Mouse (Mus musculus): ENCODE results near the gene E2f1. TPM values are rescaled to one million over a fixed set of nuclear protein-coding genes. Genes with fewer than 3 reads are reported as not detected.

The E2f1 gene
- polyA plus RNA-seq, 1 experiment from 2014 or later: 0.92 TPM

DNA sequence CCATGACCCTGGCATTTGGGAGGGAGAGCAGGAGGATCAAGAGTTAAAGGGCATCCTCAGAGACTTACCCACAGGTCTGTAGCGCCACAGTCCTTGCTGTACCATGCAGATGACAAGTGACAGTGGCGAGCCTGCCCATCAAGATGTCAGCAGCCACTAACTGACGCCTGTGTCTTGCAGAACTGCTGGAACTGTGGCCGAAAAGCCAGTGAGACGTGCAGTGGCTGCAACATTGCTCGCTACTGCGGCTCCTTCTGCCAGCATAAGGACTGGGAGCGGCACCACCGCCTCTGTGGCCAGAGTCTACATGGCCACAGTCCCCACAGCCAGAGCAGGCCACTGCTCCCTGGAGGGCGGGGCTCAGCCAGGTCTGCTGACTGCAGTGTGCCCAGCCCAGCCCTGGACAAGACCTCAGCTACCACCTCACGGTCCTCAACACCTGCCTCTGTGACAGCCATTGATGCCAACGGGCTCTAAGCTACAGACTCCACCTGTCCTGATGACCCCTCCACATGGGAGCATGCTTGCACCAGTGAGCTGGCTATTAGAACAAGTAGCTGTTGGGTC lies 34.9 kb downstream of the E2f1 start:
- 94% methylated on average over 12 of the region's 12 CpGs for WGBS
- no peak for ATAC-seq (ENCODE audit: low read depth)
- peaks cover 7% of the 10 kb centered on the region; the same call in 1 of the 2 replicates for H3K4me1 ChIP-seq (ENCODE audit: control insufficient read depth, insufficient read depth, low read length)
- peaks cover 26% of the 10 kb centered on the region for H3K36me3 ChIP-seq (ENCODE audit: control insufficient read depth, insufficient read depth, low read length)
- H3K4me3 ChIP-seq (ENCODE audit: low read depth, low read length): no peak overlapping the region
- H3K27ac ChIP-seq (ENCODE audit: low read depth, low read length): no peak overlapping the region
- H3K27me3 ChIP-seq (ENCODE audit: control insufficient read depth, insufficient read depth, low read length): no peaks in the 10 kb centered on the region
- H3K9ac ChIP-seq (replicated peaks; ENCODE audit: low read depth, low read length): no peak overlapping the region
- H3K9me3 ChIP-seq (ENCODE audit: control insufficient read depth, low read length): no peaks in the 10 kb centered on the region
- no peak overlapping the region for H3K4me2 ChIP-seq (ENCODE audit: low read depth, low read length)

DNA sequence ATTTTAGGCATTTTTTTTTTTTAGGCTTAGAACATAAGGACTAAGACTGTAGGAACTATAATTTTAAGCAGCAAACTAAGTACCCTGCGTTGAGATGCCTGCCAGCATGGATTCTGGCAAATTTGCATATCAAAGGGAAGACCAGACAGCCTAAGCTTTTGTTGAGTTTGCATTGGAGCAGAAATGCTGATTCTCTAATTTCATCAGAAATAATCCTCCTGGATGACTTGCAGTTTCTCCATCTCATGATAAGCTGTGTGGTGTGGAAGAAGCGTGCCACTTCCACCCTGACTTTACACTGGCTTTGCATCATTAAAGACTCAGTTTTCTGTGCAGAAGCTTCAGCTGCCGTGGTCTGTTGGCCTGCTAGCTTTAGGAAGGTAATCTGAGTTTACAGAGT lies 36.8 kb downstream of the E2f1 start:
- Histone ChIP-seq H3K9me3 (ENCODE audit: control insufficient read depth, low read length) (no peaks in the 10 kb centered on the region), H3K4me2 (ENCODE audit: low read depth, low read length) (no peak overlapping the region), H3K4me1 (ENCODE audit: control insufficient read depth, insufficient read depth, low read length) (no peaks in the 10 kb centered on the region), H3K4me3 (ENCODE audit: low read depth, low read length) (no peak overlapping the region), H3K9ac (replicated peaks; ENCODE audit: low read depth, low read length) (no peak overlapping the region), H3K27ac (ENCODE audit: low read depth, low read length) (no peak overlapping the region), H3K27me3 (ENCODE audit: control insufficient read depth, insufficient read depth, low read length) (no peaks in the 10 kb centered on the region), H3K36me3 (ENCODE audit: control insufficient read depth, insufficient read depth, low read length) (peaks cover 31% of the 10 kb centered on the region)
- WGBS: 48% methylated on average over 3 of the region's 3 CpGs
- ATAC-seq (ENCODE audit: low read depth): no peak

DNA sequence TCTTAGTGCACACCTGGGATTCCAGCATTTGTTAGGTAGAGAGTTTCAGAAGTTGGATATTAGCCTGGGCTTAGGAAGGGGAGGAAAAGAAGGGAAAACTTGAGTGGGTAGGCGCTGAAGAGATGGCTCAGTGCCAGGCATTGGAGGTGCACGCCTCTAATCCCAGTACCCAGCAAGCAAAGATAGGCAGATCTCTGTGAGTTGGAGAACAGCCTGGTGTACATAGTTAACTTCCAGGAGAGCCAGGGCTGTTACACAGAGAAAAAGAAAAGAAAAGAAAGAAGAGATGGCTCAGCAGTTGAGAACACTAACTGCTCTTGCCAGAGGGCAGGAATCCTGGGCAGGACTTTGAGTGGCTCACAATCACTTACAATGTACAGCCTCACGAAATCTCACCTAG lies 43.2 kb downstream of the E2f1 start:
- Histone ChIP-seq H3K4me2 (ENCODE audit: low read depth, low read length) (no peak overlapping the region), H3K27me3 (ENCODE audit: control insufficient read depth, insufficient read depth, low read length) (no peaks in the 10 kb centered on the region), H3K9ac (replicated peaks; ENCODE audit: low read depth, low read length) (no peak overlapping the region), H3K4me1 (ENCODE audit: control insufficient read depth, insufficient read depth, low read length) (no peaks in the 10 kb centered on the region), H3K36me3 (ENCODE audit: control insufficient read depth, insufficient read depth, low read length) (peaks cover 20% of the 10 kb centered on the region), H3K4me3 (ENCODE audit: low read depth, low read length) (no peak overlapping the region), H3K27ac (ENCODE audit: low read depth, low read length) (no peak overlapping the region), H3K9me3 (ENCODE audit: control insufficient read depth, low read length) (no peaks in the 10 kb centered on the region)
- ATAC-seq (ENCODE audit: low read depth): no peak
- WGBS: 88% methylated on average over 3 of the region's 3 CpGs

DNA sequence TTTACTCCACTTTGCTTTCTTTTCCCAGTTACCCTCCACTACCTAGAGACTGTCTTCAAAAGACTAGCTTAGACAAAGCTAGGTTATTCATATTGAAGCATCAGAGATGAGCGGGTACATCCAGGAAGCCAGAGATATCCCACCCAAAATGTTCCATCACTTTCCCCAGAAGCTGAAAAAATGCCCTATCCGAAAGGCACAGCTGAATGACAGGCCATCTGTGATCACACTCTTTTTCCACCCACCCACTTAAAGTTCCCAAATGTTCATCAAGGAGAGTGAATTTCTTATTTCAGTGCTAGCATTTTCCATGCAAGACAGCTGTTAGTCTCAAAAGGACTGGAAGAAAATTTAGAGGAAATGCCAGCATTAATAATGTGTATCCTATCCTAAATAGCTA lies 44.4 kb downstream of the E2f1 start:
- no peak for ATAC-seq (ENCODE audit: low read depth)
- H3K27ac ChIP-seq (ENCODE audit: low read depth, low read length): no peak overlapping the region
- no peaks in the 10 kb centered on the region for H3K27me3 ChIP-seq (ENCODE audit: control insufficient read depth, insufficient read depth, low read length)
- H3K9ac ChIP-seq (replicated peaks; ENCODE audit: low read depth, low read length): no peak overlapping the region
- 90% methylated on average over 2 of the region's 2 CpGs for WGBS
- H3K4me1 ChIP-seq (ENCODE audit: control insufficient read depth, insufficient read depth, low read length): no peaks in the 10 kb centered on the region
- H3K9me3 ChIP-seq (ENCODE audit: control insufficient read depth, low read length): no peaks in the 10 kb centered on the region
- peaks cover 14% of the 10 kb centered on the region for H3K36me3 ChIP-seq (ENCODE audit: control insufficient read depth, insufficient read depth, low read length)
- no peak overlapping the region for H3K4me2 ChIP-seq (ENCODE audit: low read depth, low read length)
- H3K4me3 ChIP-seq (ENCODE audit: low read depth, low read length): no peak overlapping the region

DNA sequence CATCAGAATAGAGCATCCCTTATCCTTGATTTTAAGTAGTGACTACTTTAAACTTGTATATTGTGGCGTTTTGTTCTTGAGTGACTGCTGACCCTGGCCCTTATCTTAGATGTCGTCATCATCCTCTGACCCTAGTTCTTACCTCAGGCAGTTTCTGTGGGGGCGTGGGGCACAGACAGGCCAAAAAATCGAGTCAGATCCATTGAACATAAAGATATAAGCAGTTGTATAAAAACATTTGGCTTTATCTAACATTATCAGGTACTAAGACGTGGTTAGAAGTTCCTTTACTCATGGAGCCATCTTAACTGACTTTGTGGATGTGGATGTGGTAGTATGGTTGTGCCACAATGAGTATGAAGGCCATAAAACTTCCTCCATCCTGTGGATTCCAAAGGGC lies 47.4 kb downstream of the E2f1 start:
- Histone ChIP-seq H3K27ac (ENCODE audit: low read depth, low read length) (no peak overlapping the region), H3K4me3 (ENCODE audit: low read depth, low read length) (no peak overlapping the region), H3K9me3 (ENCODE audit: control insufficient read depth, low read length) (no peaks in the 10 kb centered on the region), H3K36me3 (ENCODE audit: control insufficient read depth, insufficient read depth, low read length) (peaks cover 13% of the 10 kb centered on the region), H3K27me3 (ENCODE audit: control insufficient read depth, insufficient read depth, low read length) (no peaks in the 10 kb centered on the region), H3K9ac (replicated peaks; ENCODE audit: low read depth, low read length) (no peak overlapping the region), H3K4me2 (ENCODE audit: low read depth, low read length) (no peak overlapping the region), H3K4me1 (ENCODE audit: control insufficient read depth, insufficient read depth, low read length) (no peaks in the 10 kb centered on the region)
- ATAC-seq (ENCODE audit: low read depth): no peak
- 97% methylated on average over 5 of the region's 5 CpGs for WGBS

DNA sequence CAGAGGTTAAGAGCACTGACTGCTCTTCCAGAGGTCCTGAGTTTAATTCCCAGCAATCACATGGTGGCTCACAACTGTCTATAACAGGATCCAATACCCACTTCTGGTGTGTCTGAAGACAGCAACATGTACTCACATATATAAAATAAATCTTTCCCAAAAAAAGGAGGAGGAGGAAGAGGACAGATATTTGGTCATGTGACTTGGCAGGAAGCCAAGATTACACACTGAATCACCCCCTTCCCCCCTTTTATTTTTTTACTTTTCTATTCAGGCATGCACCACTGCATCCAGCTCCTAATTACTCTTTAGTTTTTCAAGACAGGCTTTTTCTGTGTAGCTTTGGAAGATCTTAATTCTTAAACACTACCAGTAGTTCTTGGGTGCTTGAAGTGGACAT lies 48.2 kb downstream of the E2f1 start:
- Histone ChIP-seq H3K36me3 (ENCODE audit: control insufficient read depth, insufficient read depth, low read length) (peaks cover 13% of the 10 kb centered on the region), H3K9me3 (ENCODE audit: control insufficient read depth, low read length) (no peaks in the 10 kb centered on the region)
- ATAC-seq (ENCODE audit: low read depth): no peak

DNA sequence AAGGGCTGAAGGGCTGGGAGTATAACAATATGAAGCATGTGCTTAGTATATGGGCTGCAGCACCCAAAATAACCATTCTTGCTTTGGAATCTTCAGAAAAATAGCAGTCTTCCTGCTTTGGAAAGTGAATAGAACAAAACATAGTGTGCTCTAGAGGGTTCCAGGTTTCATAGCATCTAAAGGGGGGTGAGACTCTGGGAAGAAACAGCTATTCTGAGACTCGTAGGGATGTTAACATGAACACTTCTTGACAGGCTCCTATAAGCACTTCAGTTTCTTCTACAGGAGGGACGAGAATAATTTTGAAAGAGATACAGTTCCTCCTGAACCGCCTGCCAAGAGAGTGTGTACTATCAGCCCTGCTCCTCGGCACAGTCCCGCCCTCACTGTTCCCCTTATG lies 52.3 kb downstream of the E2f1 start:
- no peak for ATAC-seq (ENCODE audit: low read depth)
- H3K9me3 ChIP-seq (ENCODE audit: control insufficient read depth, low read length): no peaks in the 10 kb centered on the region
- H3K4me3 ChIP-seq (ENCODE audit: low read depth, low read length): no peak overlapping the region
- H3K4me1 ChIP-seq (ENCODE audit: control insufficient read depth, insufficient read depth, low read length): no peaks in the 10 kb centered on the region
- H3K4me2 ChIP-seq (ENCODE audit: low read depth, low read length): no peak overlapping the region
- H3K36me3 ChIP-seq (ENCODE audit: control insufficient read depth, insufficient read depth, low read length): peaks cover 4% of the 10 kb centered on the region; the same call in 1 of the 2 replicates
- H3K27me3 ChIP-seq (ENCODE audit: control insufficient read depth, insufficient read depth, low read length): no peaks in the 10 kb centered on the region
- 96% methylated on average over 5 of the region's 5 CpGs for WGBS
- H3K27ac ChIP-seq (ENCODE audit: low read depth, low read length): no peak overlapping the region
- no peak overlapping the region for H3K9ac ChIP-seq (replicated peaks; ENCODE audit: low read depth, low read length)

More for the DNA sequence above, 48.2 kb downstream of the E2f1 start:
- Histone ChIP-seq H3K4me2 (ENCODE audit: low read depth, low read length) (no peak overlapping the region), H3K27me3 (ENCODE audit: control insufficient read depth, insufficient read depth, low read length) (no peaks in the 10 kb centered on the region), H3K27ac (ENCODE audit: low read depth, low read length) (no peak overlapping the region), H3K9ac (replicated peaks; ENCODE audit: low read depth, low read length) (no peak overlapping the region), H3K4me1 (ENCODE audit: control insufficient read depth, insufficient read depth, low read length) (no peaks in the 10 kb centered on the region), H3K4me3 (ENCODE audit: low read depth, low read length) (no peak overlapping the region)

DNA sequence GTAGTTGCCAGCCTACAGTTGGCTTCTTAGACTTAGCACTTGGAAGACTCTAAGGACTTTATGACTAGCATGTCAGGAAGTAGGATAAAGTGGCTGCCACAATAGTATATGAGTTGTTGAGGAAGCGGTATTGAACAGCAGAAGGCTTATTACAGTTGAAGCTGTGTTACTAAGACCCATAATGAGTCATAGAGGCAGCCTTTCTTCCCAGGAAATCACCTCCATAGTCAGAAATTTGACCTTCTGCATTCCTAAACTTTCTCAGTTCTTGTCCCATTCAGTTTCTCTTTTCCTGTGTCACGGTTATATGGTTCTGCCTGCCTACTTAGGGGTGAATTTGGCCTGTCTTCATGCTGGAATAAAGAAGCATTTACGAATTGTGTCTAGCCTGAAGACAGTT lies 52.7 kb downstream of the E2f1 start:
- Histone ChIP-seq H3K4me2 (ENCODE audit: low read depth, low read length) (no peak overlapping the region), H3K9ac (replicated peaks; ENCODE audit: low read depth, low read length) (no peak overlapping the region), H3K27me3 (ENCODE audit: control insufficient read depth, insufficient read depth, low read length) (no peaks in the 10 kb centered on the region), H3K4me1 (ENCODE audit: control insufficient read depth, insufficient read depth, low read length) (no peaks in the 10 kb centered on the region), H3K36me3 (ENCODE audit: control insufficient read depth, insufficient read depth, low read length) (peaks cover 5% of the 10 kb centered on the region; the same call in 1 of the 2 replicates), H3K9me3 (ENCODE audit: control insufficient read depth, low read length) (no peaks in the 10 kb centered on the region), H3K4me3 (ENCODE audit: low read depth, low read length) (no peak overlapping the region), H3K27ac (ENCODE audit: low read depth, low read length) (no peak overlapping the region)
- WGBS: 89% methylated on average over 3 of the region's 3 CpGs
- ATAC-seq (ENCODE audit: low read depth): no peak

DNA sequence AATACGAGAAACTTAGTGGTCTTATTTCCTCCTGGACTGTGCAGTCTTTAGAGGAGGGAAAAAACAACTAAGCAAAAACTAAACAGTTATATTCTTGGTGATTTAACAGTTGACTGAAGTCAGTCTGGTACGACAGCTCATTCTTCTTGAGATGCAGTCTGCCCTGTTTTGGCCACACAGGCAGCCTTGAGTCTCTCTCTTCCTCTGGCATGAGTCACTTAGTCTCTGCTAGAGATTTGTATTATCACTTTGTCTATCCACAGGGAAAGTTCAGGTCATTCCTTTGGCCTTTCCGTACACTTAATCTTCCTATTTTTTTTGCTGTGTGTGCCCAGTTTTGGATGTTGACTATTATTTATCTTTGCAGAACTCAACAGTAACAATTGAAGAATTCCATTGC lies 59.6 kb downstream of the E2f1 start:
- H3K27ac ChIP-seq (ENCODE audit: low read depth, low read length): no peak overlapping the region
- H3K27me3 ChIP-seq (ENCODE audit: control insufficient read depth, insufficient read depth, low read length): no peaks in the 10 kb centered on the region
- no peak for ATAC-seq (ENCODE audit: low read depth)
- H3K9ac ChIP-seq (replicated peaks; ENCODE audit: low read depth, low read length): no peak overlapping the region
- H3K4me2 ChIP-seq (ENCODE audit: low read depth, low read length): no peak overlapping the region
- H3K36me3 ChIP-seq (ENCODE audit: control insufficient read depth, insufficient read depth, low read length): peaks cover 16% of the 10 kb centered on the region
- H3K4me3 ChIP-seq (ENCODE audit: low read depth, low read length): no peak overlapping the region
- H3K4me1 ChIP-seq (ENCODE audit: control insufficient read depth, insufficient read depth, low read length): no peaks in the 10 kb centered on the region
- H3K9me3 ChIP-seq (ENCODE audit: control insufficient read depth, low read length): no peaks in the 10 kb centered on the region
- 93% methylated on average over 3 of the region's 3 CpGs for WGBS

Data from neural tube, embryonic 14.5 days (tissue).